9 mouse cellular contexts compared by ENCODE assay signal in the genomic region with DNA sequence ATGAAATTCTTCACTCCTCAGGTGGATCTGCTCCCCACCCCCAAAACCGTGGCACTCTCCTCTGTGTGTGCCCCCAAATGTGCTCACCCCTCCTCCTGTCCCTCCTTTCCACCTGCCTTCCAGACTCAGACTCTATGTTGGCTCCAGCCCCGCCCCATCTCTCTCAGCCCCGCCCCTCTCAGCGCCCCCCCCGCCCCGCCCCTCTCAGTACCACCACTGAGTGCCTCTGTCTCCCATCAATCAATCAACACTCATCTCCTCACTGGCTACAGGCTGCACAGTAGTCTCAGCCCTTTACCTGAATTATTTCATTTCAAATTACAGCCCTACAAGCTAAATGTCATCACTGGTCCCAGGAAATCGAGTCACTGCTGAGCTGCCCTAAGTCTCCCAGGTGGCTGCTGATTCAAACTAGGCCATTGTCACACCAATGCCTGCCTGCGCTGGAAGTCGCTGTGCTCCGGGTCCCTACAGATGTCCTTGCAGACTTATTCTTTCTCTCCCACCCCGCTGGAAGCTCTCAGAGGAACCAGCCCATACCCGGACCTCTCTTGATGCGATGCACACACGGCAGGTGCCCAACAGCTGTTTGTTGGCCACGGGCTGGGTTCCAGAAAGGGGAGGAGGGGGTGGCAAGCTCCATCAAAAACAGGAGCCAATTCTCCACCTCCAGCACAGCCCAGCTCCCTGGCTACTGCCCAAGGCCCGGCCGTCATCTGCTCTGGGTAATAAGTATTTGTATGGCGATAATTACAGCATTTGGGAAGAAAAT. TPM values are rescaled to one million over a fixed set of nuclear protein-coding genes. Genes with fewer than 3 reads are reported as not detected.
DNase-seq lines count a peak whose midpoint lies in the region; ATAC-seq lines count a peak whose summit lies in the region.
"Had no signal": no experiment of that assay in that cellular context is flagged by ENCODE, and none has a peak within 500 bp of the region (broad histone marks: within the 10 kb centered on the region; RNA-seq: fewer than 3 reads in every experiment).

No protein-coding gene starts in this region.

- peak overlapping the region; percentile 60 for H3K4me3 ChIP-seq in erythroblast, embryonic 14.5 days (replicated peaks)
- 0 out of 2 replicates have a peak overlapping the region, but pooled peaks have one; percentile 2 for H3K4me3 ChIP-seq in neural tube, embryonic 14.5 days (ENCODE audit: low read depth, low read length)
- H3K4me3 ChIP-seq: megakaryocyte, embryonic 14.5 days had no signal

- no peaks in the 10 kb centered on the region for H3K9me3 ChIP-seq in erythroblast, embryonic 14.5 days (ENCODE audit: control insufficient read depth, low read length)
- H3K9me3 ChIP-seq in neural tube, embryonic 14.5 days (ENCODE audit: control insufficient read depth, low read length), result no peaks in the 10 kb centered on the region

- peak overlapping the region; percentile 4; the same call in 1 of the 2 replicates for H3K9ac ChIP-seq in neural tube, embryonic 14.5 days (replicated peaks; ENCODE audit: low read depth, low read length)

- H3K4me1 ChIP-seq in erythroblast, embryonic 14.5 days (ENCODE audit: control insufficient read depth), result peaks cover 42% of the 10 kb centered on the region
- H3K4me1 ChIP-seq in neural tube, embryonic 14.5 days (ENCODE audit: control insufficient read depth, insufficient read depth, low read length), result peaks cover 29% of the 10 kb centered on the region

- intact Hi-C loops in left cerebral cortex, postnatal 4 days (cut with DNase I), result no loop called here
- intact Hi-C loops in gastrocnemius, postnatal 36 days (cut with DNase I), result no loop called here

- ATAC-seq in erythroblast, adult 5-6 weeks (replicated peaks; ENCODE audit: low FRiP score, poor library complexity, severe bottlenecking), result no peak
- ATAC-seq in neural tube, embryonic 14.5 days (ENCODE audit: low read depth), result peak; percentile 61
- ATAC-seq in megakaryocyte progenitor cell, adult 5-6 weeks (replicated peaks; ENCODE audit: poor library complexity), result no peak

- peak; percentile 33 for DNase-seq in R1 (ENCODE audit: low read depth, low spot score)
- peak; percentile 35 to 54 for DNase-seq in frontal cortex, postnatal 14 days (ENCODE audit: low spot score in 2 of 2)
- peak; percentile 96 for DNase-seq in left cerebral cortex, postnatal 4 days
- no peak for DNase-seq in gastrocnemius, postnatal 36 days

- 3% methylated on average over 18 of the region's 18 CpGs for WGBS in neural tube, embryonic 14.5 days

- H3K36me3 ChIP-seq in erythroblast, embryonic 14.5 days (ENCODE audit: control insufficient read depth), result no peaks in the 10 kb centered on the region
- no peaks in the 10 kb centered on the region for H3K36me3 ChIP-seq in neural tube, embryonic 14.5 days (ENCODE audit: control insufficient read depth, insufficient read depth, low read length)

- H3K4me2 ChIP-seq in neural tube, embryonic 14.5 days (ENCODE audit: low read depth, low read length), result peak overlapping the region; percentile 72

- H3K27ac ChIP-seq in neural tube, embryonic 14.5 days (ENCODE audit: low read depth, low read length), result peak overlapping the region; percentile 66

- peaks cover 49% of the 10 kb centered on the region for H3K27me3 ChIP-seq in erythroblast, embryonic 14.5 days (ENCODE audit: control insufficient read depth)
- 0 out of 2 replicates have a peak, but pooled peaks cover 4% of the 10 kb centered on the region for H3K27me3 ChIP-seq in neural tube, embryonic 14.5 days (ENCODE audit: control insufficient read depth, insufficient read depth, low read length)

RNA-seq across cellular contexts. Expression of a gene that starts 5.6 kb away (rescaled TPM):
- 0.06 and 0.12 TPM in 2 replicates for polyA plus RNA-seq in erythroblast, embryonic 14.5 days (2012)
- 0.42 TPM in 1 of 2 replicates, not detected in the other for total RNA-seq in erythroblast, adult 5-6 weeks (2015; ENCODE audit: low replicate concordance)
- total RNA-seq in erythroblast, adult 5-6 weeks (2017; ENCODE audit: low replicate concordance), result 0.14 and 0.51 TPM in 2 replicates
- total RNA-seq in left cerebral cortex, postnatal 4 days (2021), result 10 to 100 TPM; 56.8 to 70.8 TPM
- 38.5 and 53.5 TPM in 2 replicates for polyA plus RNA-seq in neural tube, embryonic 14.5 days (2014; fragmentation: Nextera tagmentation; extraction: Ambion mirVana)
- not detected in 2 replicates for total RNA-seq in megakaryocyte progenitor cell, adult 5-6 weeks (2015)
- total RNA-seq in megakaryocyte progenitor cell, adult 5-6 weeks (2017), result 0.03 and 0.29 TPM in 2 replicates
- total RNA-seq in gastrocnemius, postnatal 36 days (2021), result under 1 TPM; 0.33 to 0.35 TPM

Comparison
In these comparisons a context has a peak if more than half of its experiments do, and no peak if none do; other contexts are left out.
1. DNase-seq: peak in R1 (single experiment), frontal cortex, postnatal 14 days (2 of 2) and left cerebral cortex, postnatal 4 days (single experiment); none in gastrocnemius, postnatal 36 days (0 of 2).
2. RNA of a gene that starts 5.6 kb away (total RNA-seq): 56.8 to 70.8 TPM in left cerebral cortex, postnatal 4 days; 0.14 to 0.51 TPM in erythroblast, adult 5-6 weeks, 0.33 to 0.35 TPM in gastrocnemius, postnatal 36 days and 0.03 to 0.29 TPM in megakaryocyte progenitor cell, adult 5-6 weeks; every median in the first group is over 10 times any median in the second.